Mouse (Mus musculus): ENCODE measurements at regions not wholly inside any gene's neighbourhood (a gene's known extent, or its start where the extent isn't known, plus 50 kb on each side); places are given as distances from the start of the nearest gene placed in this dataset.

- no peaks in the 10 kb centered on the region for H3K27me3 ChIP-seq (replicated peaks; ENCODE audit: control insufficient read depth, insufficient read depth, low read length)
- H3K4me1 ChIP-seq (ENCODE audit: control insufficient read depth, insufficient read depth, low read length), result no peaks in the 10 kb centered on the region
- H3K27ac ChIP-seq (ENCODE audit: insufficient read depth, low read depth, low read length), result no peak overlapping the region
- no peak for DNase-seq
- no peaks in the 10 kb centered on the region for H3K36me3 ChIP-seq (ENCODE audit: control insufficient read depth, insufficient read depth, low read length)
- TF ChIP-seq POLR2A (IDR thresholded peaks at IDR 0.05; ENCODE audit: low read depth, low read length), result no peak
- no peak for TF ChIP-seq CTCF (conservative IDR thresholded peaks at IDR 0.05; ENCODE audit: insufficient read depth, insufficient read length, low read depth, low read length)
- WGBS, result 56% methylated on average over 3 of the region's 3 CpGs
- H3K4me3 ChIP-seq (ENCODE audit: insufficient read depth, low read depth, low read length), result no peak overlapping the region
Measured at GRCm38 (mm10) chr5:51829606-51830005, 262.1 kb upstream of the Ppargc1a start.

- Histone ChIP-seq H3K4me1 (ENCODE audit: control insufficient read depth, insufficient read depth, low read length) (no peaks in the 10 kb centered on the region), H3K27me3 (replicated peaks; ENCODE audit: control insufficient read depth, insufficient read depth, low read length) (no peaks in the 10 kb centered on the region), H3K27ac (ENCODE audit: insufficient read depth, low read depth, low read length) (no peak overlapping the region), H3K36me3 (ENCODE audit: control insufficient read depth, insufficient read depth, low read length) (no peaks in the 10 kb centered on the region), H3K4me3 (ENCODE audit: insufficient read depth, low read depth, low read length) (no peak overlapping the region)
- TF ChIP-seq CTCF (conservative IDR thresholded peaks at IDR 0.05; ENCODE audit: insufficient read depth, insufficient read length, low read depth, low read length) (no peak), POLR2A (IDR thresholded peaks at IDR 0.05; ENCODE audit: low read depth, low read length) (no peak)
- DNase-seq, result no peak
- 89% methylated on average over 5 of the region's 5 CpGs for WGBS
Measured at GRCm38 (mm10) chr5:51829020-51829419, 261.5 kb upstream of the Ppargc1a start.

- no peak for DNase-seq
- TF ChIP-seq CTCF (conservative IDR thresholded peaks at IDR 0.05; ENCODE audit: insufficient read depth, insufficient read length, low read depth, low read length) (no peak), POLR2A (IDR thresholded peaks at IDR 0.05; ENCODE audit: low read depth, low read length) (no peak)
- no peaks in the 10 kb centered on the region for H3K27me3 ChIP-seq (replicated peaks; ENCODE audit: control insufficient read depth, insufficient read depth, low read length)
- no peaks in the 10 kb centered on the region for H3K36me3 ChIP-seq (ENCODE audit: control insufficient read depth, insufficient read depth, low read length)
- no peak overlapping the region for H3K27ac ChIP-seq (ENCODE audit: insufficient read depth, low read depth, low read length)
- WGBS, result 77% methylated on average over 1 of the region's 1 CpGs
- H3K4me1 ChIP-seq (ENCODE audit: control insufficient read depth, insufficient read depth, low read length), result no peaks in the 10 kb centered on the region
- no peak overlapping the region for H3K4me3 ChIP-seq (ENCODE audit: insufficient read depth, low read depth, low read length)
Measured at GRCm38 (mm10) chr5:51826269-51826668, 258.7 kb upstream of the Ppargc1a start.

- Histone ChIP-seq H3K4me1 (ENCODE audit: control insufficient read depth, insufficient read depth, low read length) (no peaks in the 10 kb centered on the region), H3K27me3 (replicated peaks; ENCODE audit: control insufficient read depth, insufficient read depth, low read length) (no peaks in the 10 kb centered on the region), H3K27ac (ENCODE audit: insufficient read depth, low read depth, low read length) (no peak overlapping the region), H3K36me3 (ENCODE audit: control insufficient read depth, insufficient read depth, low read length) (no peaks in the 10 kb centered on the region), H3K4me3 (ENCODE audit: insufficient read depth, low read depth, low read length) (no peak overlapping the region)
- no peak for DNase-seq
- 90% methylated on average over 3 of the region's 3 CpGs for WGBS
- TF ChIP-seq CTCF (conservative IDR thresholded peaks at IDR 0.05; ENCODE audit: insufficient read depth, insufficient read length, low read depth, low read length) (no peak), POLR2A (IDR thresholded peaks at IDR 0.05; ENCODE audit: low read depth, low read length) (no peak)
Measured at GRCm38 (mm10) chr5:51825584-51826088, 258.1 kb upstream of the Ppargc1a start.

DNA sequence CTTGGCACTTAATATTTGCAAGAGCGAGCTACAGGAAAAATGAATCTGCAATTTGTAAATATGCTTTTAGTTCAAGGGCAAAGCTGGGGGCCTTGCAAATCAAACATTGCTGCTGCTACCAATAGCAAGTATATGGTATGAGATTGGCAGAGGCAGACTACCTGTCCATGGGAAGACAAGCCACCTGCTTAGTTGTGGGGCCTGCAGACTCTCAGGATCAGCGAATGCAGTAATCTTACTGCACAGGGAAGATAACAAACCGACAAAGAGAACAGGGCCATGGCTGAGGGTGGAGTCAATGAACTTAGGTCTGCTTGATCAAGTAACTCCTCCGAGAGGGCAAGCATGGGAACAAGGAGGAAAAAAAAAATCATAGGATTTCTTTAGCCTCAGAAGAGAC is 257.2 kb upstream of the Ppargc1a start:
- 90% methylated on average over 4 of the region's 4 CpGs for WGBS
- Histone ChIP-seq H3K36me3 (ENCODE audit: control insufficient read depth, insufficient read depth, low read length) (no peaks in the 10 kb centered on the region), H3K27ac (ENCODE audit: insufficient read depth, low read depth, low read length) (no peak overlapping the region), H3K4me1 (ENCODE audit: control insufficient read depth, insufficient read depth, low read length) (no peaks in the 10 kb centered on the region), H3K27me3 (replicated peaks; ENCODE audit: control insufficient read depth, insufficient read depth, low read length) (no peaks in the 10 kb centered on the region), H3K4me3 (ENCODE audit: insufficient read depth, low read depth, low read length) (no peak overlapping the region)
- DNase-seq, result no peak
- TF ChIP-seq CTCF (conservative IDR thresholded peaks at IDR 0.05; ENCODE audit: insufficient read depth, insufficient read length, low read depth, low read length), result no peak

DNA sequence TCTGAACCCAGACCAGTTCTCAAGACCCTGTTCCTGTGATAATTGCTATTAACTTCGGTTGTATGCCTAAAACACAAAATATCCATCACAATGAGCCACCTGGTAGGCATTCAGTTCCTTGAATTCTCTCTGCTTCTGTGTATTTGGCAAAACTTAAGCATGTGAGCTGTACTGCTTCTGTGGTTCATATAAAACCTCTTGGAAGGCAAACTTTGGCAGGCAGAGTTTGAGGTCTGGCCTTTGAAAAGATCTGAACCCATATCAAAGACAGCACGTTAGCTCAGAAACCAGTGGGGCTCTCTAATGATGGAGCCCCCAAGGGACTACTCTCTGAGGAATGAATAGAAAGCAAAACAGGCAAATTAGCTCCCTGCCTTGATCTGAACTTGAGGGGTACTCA is 256.1 kb upstream of the Ppargc1a start:
- WGBS, result 81% methylated on average over 2 of the region's 2 CpGs
- no peak for TF ChIP-seq CTCF (conservative IDR thresholded peaks at IDR 0.05; ENCODE audit: insufficient read depth, insufficient read length, low read depth, low read length)
- TF ChIP-seq POLR2A (IDR thresholded peaks at IDR 0.05; ENCODE audit: low read depth, low read length), result no peak
- H3K4me1 ChIP-seq (ENCODE audit: control insufficient read depth, insufficient read depth, low read length), result no peaks in the 10 kb centered on the region
- no peaks in the 10 kb centered on the region for H3K36me3 ChIP-seq (ENCODE audit: control insufficient read depth, insufficient read depth, low read length)
- no peaks in the 10 kb centered on the region for H3K27me3 ChIP-seq (replicated peaks; ENCODE audit: control insufficient read depth, insufficient read depth, low read length)
- no peak overlapping the region for H3K4me3 ChIP-seq (ENCODE audit: insufficient read depth, low read depth, low read length)
- H3K27ac ChIP-seq (ENCODE audit: insufficient read depth, low read depth, low read length), result no peak overlapping the region
- DNase-seq, result no peak

DNA sequence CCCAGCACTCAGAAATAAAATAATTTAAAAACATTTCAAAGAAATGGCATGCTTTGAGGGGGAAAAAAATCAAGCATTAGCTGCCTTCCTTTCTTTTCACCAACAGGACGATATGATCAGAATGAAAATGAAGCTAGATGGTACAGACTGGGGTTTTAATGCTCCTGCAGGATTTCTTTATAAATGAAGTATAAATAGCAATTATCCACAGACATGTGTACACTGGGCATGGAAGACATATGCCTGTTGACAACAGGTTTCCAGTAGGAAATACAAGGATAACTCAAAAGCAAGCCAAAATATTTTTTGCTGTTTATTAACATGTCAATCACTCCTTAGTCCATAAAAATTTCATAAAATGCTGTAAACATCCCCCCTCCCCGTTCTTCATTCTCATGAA is 248.7 kb upstream of the Ppargc1a start:
- 82% methylated on average over 2 of the region's 2 CpGs for WGBS
- H3K4me1 ChIP-seq (ENCODE audit: control insufficient read depth, insufficient read depth, low read length), result no peaks in the 10 kb centered on the region
- TF ChIP-seq POLR2A (IDR thresholded peaks at IDR 0.05; ENCODE audit: low read depth, low read length) (no peak), CTCF (conservative IDR thresholded peaks at IDR 0.05; ENCODE audit: insufficient read depth, insufficient read length, low read depth, low read length) (no peak)

DNA sequence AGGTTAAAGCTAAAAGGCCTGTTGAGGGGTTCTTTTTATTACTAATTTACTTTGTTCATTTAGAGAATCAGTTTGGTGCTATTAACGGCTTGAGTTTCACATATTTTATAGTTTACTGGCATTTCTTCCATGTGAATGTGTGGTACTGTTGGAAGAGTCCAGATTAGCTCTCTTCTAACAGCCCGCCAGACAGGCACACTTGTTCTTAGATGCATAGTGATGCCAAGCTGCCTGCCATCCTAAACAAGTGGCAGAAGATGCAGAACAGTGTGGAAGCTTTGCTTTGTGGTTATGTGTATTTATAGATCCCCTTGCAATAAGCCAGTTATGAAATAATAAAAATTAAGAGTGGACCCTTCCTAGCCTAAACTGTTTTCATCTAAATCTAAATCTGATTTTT is 244.2 kb upstream of the Ppargc1a start:
- Histone ChIP-seq H3K27ac (ENCODE audit: insufficient read depth, low read depth, low read length) (no peak overlapping the region), H3K27me3 (replicated peaks; ENCODE audit: control insufficient read depth, insufficient read depth, low read length) (no peaks in the 10 kb centered on the region), H3K4me3 (ENCODE audit: insufficient read depth, low read depth, low read length) (no peak overlapping the region), H3K36me3 (ENCODE audit: control insufficient read depth, insufficient read depth, low read length) (no peaks in the 10 kb centered on the region), H3K4me1 (ENCODE audit: control insufficient read depth, insufficient read depth, low read length) (no peaks in the 10 kb centered on the region)
- WGBS, result 94% methylated on average over 2 of the region's 2 CpGs
- no peak for DNase-seq
- TF ChIP-seq CTCF (conservative IDR thresholded peaks at IDR 0.05; ENCODE audit: insufficient read depth, insufficient read length, low read depth, low read length) (no peak), POLR2A (IDR thresholded peaks at IDR 0.05; ENCODE audit: low read depth, low read length) (no peak)

More for the DNA sequence above, 248.7 kb upstream of the Ppargc1a start:
- Histone ChIP-seq H3K27ac (ENCODE audit: insufficient read depth, low read depth, low read length) (no peak overlapping the region), H3K27me3 (replicated peaks; ENCODE audit: control insufficient read depth, insufficient read depth, low read length) (no peaks in the 10 kb centered on the region), H3K4me3 (ENCODE audit: insufficient read depth, low read depth, low read length) (no peak overlapping the region), H3K36me3 (ENCODE audit: control insufficient read depth, insufficient read depth, low read length) (no peaks in the 10 kb centered on the region)
- DNase-seq, result no peak
